Mouse (Mus musculus) intestine, embryonic 14.5 days (tissue): Measurements from ENCODE around the gene Ceacam1. TPM values are rescaled to one million over a fixed set of nuclear protein-coding genes. Genes with fewer than 3 reads are reported as not detected.

Experiments
- ATAC-seq: fragments of 200-750 bp; cut with Nextera tagmentation; replicated peaks from 2 replicates; pipeline ENCODE4 v1.8.0; 2017; ENCODE audit warnings: low read depth, moderate number of reproducible peaks, moderate TSS enrichment, moderate library complexity; ENCODE audit not compliant: low FRiP score, low TSS enrichment
- DNase-seq: peaks from one replicate; pipeline ENCODE4 v3.0.0-alpha.2; 2018; ENCODE audit warnings: low spot score
- H3K27ac ChIP-seq: fragments of 300-500 bp; sonication (generic); 2 replicates; pipeline ENCODE4 v1.5.1; 2014; ENCODE audit warnings: low read depth, mild to moderate bottlenecking, control low read depth
- H3K27me3 ChIP-seq: fragments of 300-500 bp; sonication (generic); replicated peaks from 2 replicates; pipeline ENCODE4 v1.6.1; 2014; ENCODE audit warnings: low read length, control low read depth; ENCODE audit not compliant: control insufficient read depth, insufficient read depth
- H3K36me3 ChIP-seq: fragments of 300-500 bp; sonication (generic); 2 replicates; pipeline ENCODE4 v1.6.1; 2014; ENCODE audit warnings: low read length, control low read depth; ENCODE audit not compliant: control insufficient read depth, insufficient read depth
- H3K4me1 ChIP-seq: fragments of 300-500 bp; sonication (generic); replicated peaks from 2 replicates; pipeline ENCODE4 v1.6.1; 2014; ENCODE audit warnings: low read length, control low read depth, mixed read lengths; ENCODE audit not compliant: control insufficient read depth, insufficient read depth
- H3K4me2 ChIP-seq: fragments of 300-500 bp; sonication (generic); 2 replicates; pipeline ENCODE4 v1.6.1; 2014; ENCODE audit warnings: low read length
- H3K4me3 ChIP-seq: fragments of 300-500 bp; sonication (generic); 2 replicates; pipeline ENCODE4 v1.5.1; 2014; ENCODE audit warnings: low read depth, low read length, control low read depth, mixed read lengths
- H3K9ac ChIP-seq: fragments of 300-500 bp; sonication (generic); 2 replicates; pipeline ENCODE4 v1.6.1; 2014; ENCODE audit warnings: mild to moderate bottlenecking, low read length
- H3K9me3 ChIP-seq: fragments of 300-500 bp; sonication (generic); 2 replicates; pipeline ENCODE4 v1.6.1; 2016; ENCODE audit warnings: low read length, control low read depth; ENCODE audit not compliant: control insufficient read depth
- WGBS: fragments of 180-500 bp; shearing (Covaris S2); extraction: QIAGEN DNeasy Blood & Tissue Kit; methylation state at CpG from one replicate; pipeline ENCODE4 v1.1.7; 2014; 5-methylcytosine and 5-hydroxymethylcytosine counted together
- polyA plus RNA-seq: library from polyadenylated mRNA; unstranded; fragments of >200 nt; fragmentation: Nextera tagmentation; extraction: Ambion mirVana; gene quantifications from 2 replicates; pipeline ENCODE4 v1.2.1, GENCODE M21; 2014

The Ceacam1 gene
- polyA plus RNA-seq, 1 experiment from 2014 or later: 12.0 TPM

- Histone ChIP-seq H3K27me3 (no peaks in the 10 kb centered on the region), H3K4me3 (no peak overlapping the region), H3K9me3 (no peaks in the 10 kb centered on the region), H3K4me1 (no peaks in the 10 kb centered on the region), H3K9ac (no peak overlapping the region), H3K27ac (no peak overlapping the region), H3K4me2 (no peak overlapping the region), H3K36me3 (no peaks in the 10 kb centered on the region)
- WGBS: 76% methylated on average over 3 of the region's 3 CpGs
- ATAC-seq: no peak
- no peak for DNase-seq
Measured at GRCm38 (mm10) chr7:25452103-25452502, 25.3 kb downstream of the Ceacam1 start.

GRCm38 (mm10) chr7:25449913-25450890, 27.2 kb downstream of the Ceacam1 start:
- Histone ChIP-seq H3K27ac (no peak overlapping the region), H3K36me3 (no peaks in the 10 kb centered on the region), H3K4me1 (no peaks in the 10 kb centered on the region), H3K9me3 (no peaks in the 10 kb centered on the region), H3K4me3 (no peak overlapping the region), H3K27me3 (no peaks in the 10 kb centered on the region), H3K4me2 (no peak overlapping the region), H3K9ac (no peak overlapping the region)
- DNase-seq: no peak
- 36% methylated on average over 9 of the region's 9 CpGs for WGBS
- ATAC-seq: no peak

- no peak overlapping the region for H3K4me3 ChIP-seq
- no peaks in the 10 kb centered on the region for H3K4me1 ChIP-seq
- no peaks in the 10 kb centered on the region for H3K9me3 ChIP-seq
- DNase-seq: no peak
- H3K27me3 ChIP-seq: no peaks in the 10 kb centered on the region
- no peak overlapping the region for H3K4me2 ChIP-seq
- H3K27ac ChIP-seq: no peak overlapping the region
- no peak for ATAC-seq
- no peak overlapping the region for H3K9ac ChIP-seq
- 86% methylated on average over 6 of the region's 6 CpGs for WGBS
- no peaks in the 10 kb centered on the region for H3K36me3 ChIP-seq
Measured at GRCm38 (mm10) chr7:25440816-25441153, 36.6 kb downstream of the Ceacam1 start.

- Histone ChIP-seq H3K9me3 (no peaks in the 10 kb centered on the region), H3K27me3 (no peaks in the 10 kb centered on the region), H3K4me1 (no peaks in the 10 kb centered on the region), H3K9ac (no peak overlapping the region), H3K4me3 (no peak overlapping the region), H3K4me2 (no peak overlapping the region), H3K27ac (no peak overlapping the region), H3K36me3 (no peaks in the 10 kb centered on the region)
- 85% methylated on average over 9 of the region's 9 CpGs for WGBS
- ATAC-seq (no peak), DNase-seq (no peak)
Measured at GRCm38 (mm10) chr7:25439978-25440815, 37.2 kb downstream of the Ceacam1 start.

GRCm38 (mm10) chr7:25439124-25439822, 38.1 kb downstream of the Ceacam1 start:
- Histone ChIP-seq H3K27me3 (no peaks in the 10 kb centered on the region), H3K4me2 (no peak overlapping the region), H3K27ac (no peak overlapping the region), H3K4me3 (no peak overlapping the region), H3K4me1 (no peaks in the 10 kb centered on the region), H3K36me3 (no peaks in the 10 kb centered on the region), H3K9me3 (no peaks in the 10 kb centered on the region), H3K9ac (no peak overlapping the region)
- ATAC-seq (no peak), DNase-seq (no peak)
- WGBS: 81% methylated on average over 8 of the region's 8 CpGs

- WGBS: 78% methylated on average over 2 of the region's 2 CpGs
- H3K4me3 ChIP-seq: no peak overlapping the region
- H3K9me3 ChIP-seq: no peaks in the 10 kb centered on the region
- DNase-seq (no peak), ATAC-seq (no peak)
- no peak overlapping the region for H3K9ac ChIP-seq
- H3K36me3 ChIP-seq: no peaks in the 10 kb centered on the region
- H3K4me1 ChIP-seq: peaks cover 10% of the 10 kb centered on the region
- no peaks in the 10 kb centered on the region for H3K27me3 ChIP-seq
- no peak overlapping the region for H3K4me2 ChIP-seq
- no peak overlapping the region for H3K27ac ChIP-seq
Measured at GRCm38 (mm10) chr7:25436704-25437103, 40.7 kb downstream of the Ceacam1 start.

- no peaks in the 10 kb centered on the region for H3K9me3 ChIP-seq
- no peaks in the 10 kb centered on the region for H3K27me3 ChIP-seq
- H3K27ac ChIP-seq: no peak overlapping the region
- H3K4me3 ChIP-seq: no peak overlapping the region
- no peak overlapping the region for H3K9ac ChIP-seq
- H3K4me2 ChIP-seq: no peak overlapping the region
- no peak for DNase-seq
- no peak for ATAC-seq
- 77% methylated on average over 6 of the region's 6 CpGs for WGBS
- no peaks in the 10 kb centered on the region for H3K36me3 ChIP-seq
- H3K4me1 ChIP-seq: peaks cover 10% of the 10 kb centered on the region
Measured at GRCm38 (mm10) chr7:25436226-25436625, 41.2 kb downstream of the Ceacam1 start.

GRCm38 (mm10) chr7:25435546-25435851, 41.9 kb downstream of the Ceacam1 start:
- peaks cover 10% of the 10 kb centered on the region for H3K4me1 ChIP-seq

More at GRCm38 (mm10) chr7:25435546-25435851, 41.9 kb downstream of the Ceacam1 start:
- no peak overlapping the region for H3K9ac ChIP-seq
- no peaks in the 10 kb centered on the region for H3K27me3 ChIP-seq
- no peak overlapping the region for H3K4me2 ChIP-seq
- 72% methylated on average over 2 of the region's 2 CpGs for WGBS
- H3K4me3 ChIP-seq: no peak overlapping the region
- H3K27ac ChIP-seq: no peak overlapping the region
- DNase-seq: no peak
- ATAC-seq: no peak
- no peaks in the 10 kb centered on the region for H3K9me3 ChIP-seq
- no peaks in the 10 kb centered on the region for H3K36me3 ChIP-seq
